Mouse (Mus musculus) cerebellum, postnatal 14 days (tissue): ENCODE results near the gene Apol7a.
"Not testable (repeated sequence)": the region's sequence is repeated elsewhere in the genome, so short reads cannot be mapped to it uniquely, and the experiment has no call there.

ENCODE experiments used
- DNase-seq, 2 experiments: peaks; one replicate each; pipeline ENCODE4 v3.0.0; 2021; ENCODE audit warnings: mixed read lengths in 2 of 2

Gene Apol7a

GRCm38 (mm10) chr15:77399027-77399426 lies at the start of gene Apol7a:
Apol7a (minus strand) TSS chr15:77399110.
- DNase-seq = peak in 1 of 2 experiments; percentile 30

- DNase-seq = not testable (repeated sequence)
Measured at GRCm38 (mm10) chr15:77447392-77447791, 48.5 kb upstream of the Apol7a start, which contains the start of gene Apol7b. Apol7b (minus strand) TSS chr15:77447492.

GRCm38 (mm10) chr15:77445668-77446067 lies 46.8 kb upstream of the Apol7a start:
- DNase-seq = not testable (repeated sequence)

GRCm38 (mm10) chr15:77444746-77445145 lies 45.8 kb upstream of the Apol7a start:
- DNase-seq = not testable (repeated sequence)

- DNase-seq = not testable (repeated sequence)
Measured at GRCm38 (mm10) chr15:77428690-77429448, 30.0 kb upstream of the Apol7a start.

GRCm38 (mm10) chr15:77422925-77423324 lies 24.0 kb upstream of the Apol7a start:
- DNase-seq = not testable (repeated sequence)

GRCm38 (mm10) chr15:77419657-77420056 lies 20.7 kb upstream of the Apol7a start:
- not testable (repeated sequence) for DNase-seq

- not testable (repeated sequence) for DNase-seq
Measured at GRCm38 (mm10) chr15:77416655-77417333, 17.9 kb upstream of the Apol7a start.

GRCm38 (mm10) chr15:77415653-77416052 lies 16.7 kb upstream of the Apol7a start:
- not testable (repeated sequence) for DNase-seq

GRCm38 (mm10) chr15:77412695-77413094 lies 13.8 kb upstream of the Apol7a start:
- not testable (repeated sequence) for DNase-seq

- DNase-seq = not testable (repeated sequence)
Measured at GRCm38 (mm10) chr15:77411035-77411434, 12.1 kb upstream of the Apol7a start, which contains the start of gene Apol9a. Apol9a (minus strand) TSS chr15:77411135.

- peak; percentile 70 to 83 for DNase-seq
Measured at GRCm38 (mm10) chr15:77406370-77406769, 7.5 kb upstream of the Apol7a start.

- not testable (repeated sequence) for DNase-seq
Measured at GRCm38 (mm10) chr15:77397450-77398132, 1.3 kb downstream of the Apol7a start.

GRCm38 (mm10) chr15:77393832-77394231 lies 5.1 kb downstream of the Apol7a start:
- not testable (repeated sequence) for DNase-seq

- no peak for DNase-seq
Measured at GRCm38 (mm10) chr15:77387462-77387861, 11.4 kb downstream of the Apol7a start.

GRCm38 (mm10) chr15:77384340-77385030 lies 14.4 kb downstream of the Apol7a start:
- DNase-seq = peak; percentile 53 to 61

GRCm38 (mm10) chr15:77382880-77383279 lies 16.0 kb downstream of the Apol7a start:
- DNase-seq = no peak

GRCm38 (mm10) chr15:77382271-77382850 lies 16.5 kb downstream of the Apol7a start:
- DNase-seq = no peak

- no peak for DNase-seq
Measured at GRCm38 (mm10) chr15:77381481-77381880, 17.4 kb downstream of the Apol7a start.

- DNase-seq = no peak
Measured at GRCm38 (mm10) chr15:77379921-77380320, 19.0 kb downstream of the Apol7a start.

- DNase-seq = no peak
Measured at GRCm38 (mm10) chr15:77377419-77377818, 21.5 kb downstream of the Apol7a start.

- peak; percentile 60 to 66 for DNase-seq
Measured at GRCm38 (mm10) chr15:77376920-77377319, 22.0 kb downstream of the Apol7a start.
